Mouse (Mus musculus): Measurements from ENCODE around the gene Hopx.
"Not testable (repeated sequence)": the region's sequence is repeated elsewhere in the genome, so short reads cannot be mapped to it uniquely, and the experiment has no call there.

Hopx gene

DNA sequence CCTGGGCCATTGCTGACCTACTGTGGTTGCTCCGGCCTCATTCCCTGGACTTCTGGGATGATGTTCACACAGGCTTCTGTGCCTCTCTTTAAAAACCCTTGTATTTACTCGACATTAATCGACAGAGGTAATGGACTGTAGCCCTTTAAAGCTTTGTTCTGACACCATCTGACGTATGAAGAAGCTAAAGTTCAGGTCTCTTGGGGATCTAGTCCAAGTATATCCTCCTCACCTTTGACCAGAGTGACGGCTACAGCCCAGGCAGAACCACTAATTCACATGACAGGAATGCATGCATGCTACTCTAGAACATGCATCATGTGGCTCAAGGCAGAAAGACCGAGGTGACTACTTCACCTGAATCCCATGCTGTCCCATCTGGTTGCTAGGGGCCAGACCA lies 14.2 kb downstream of the Hopx start:
- DNase-seq (ENCODE audit: low spot score in 2 of 2): no peak

DNA sequence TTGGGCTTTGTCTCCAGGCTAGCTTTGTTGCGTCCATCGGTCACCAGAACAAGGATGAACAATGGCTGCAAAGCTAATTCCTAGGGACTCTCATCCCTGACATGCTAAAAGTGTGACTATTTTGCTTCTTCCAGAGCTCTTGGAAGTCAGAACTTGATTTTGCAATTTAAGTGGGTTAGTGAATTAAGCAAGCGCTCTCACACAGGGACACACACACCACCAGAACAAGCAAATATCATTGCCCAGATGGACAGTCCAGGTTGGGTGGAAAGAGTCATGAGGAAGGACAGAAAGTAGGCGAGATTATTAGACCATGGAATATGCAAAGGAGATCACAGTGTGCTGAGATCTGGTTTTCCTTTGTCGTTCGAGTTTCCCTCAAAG lies 14.9 kb downstream of the Hopx start:
- no peak for DNase-seq (ENCODE audit: low spot score in 2 of 2)

DNA sequence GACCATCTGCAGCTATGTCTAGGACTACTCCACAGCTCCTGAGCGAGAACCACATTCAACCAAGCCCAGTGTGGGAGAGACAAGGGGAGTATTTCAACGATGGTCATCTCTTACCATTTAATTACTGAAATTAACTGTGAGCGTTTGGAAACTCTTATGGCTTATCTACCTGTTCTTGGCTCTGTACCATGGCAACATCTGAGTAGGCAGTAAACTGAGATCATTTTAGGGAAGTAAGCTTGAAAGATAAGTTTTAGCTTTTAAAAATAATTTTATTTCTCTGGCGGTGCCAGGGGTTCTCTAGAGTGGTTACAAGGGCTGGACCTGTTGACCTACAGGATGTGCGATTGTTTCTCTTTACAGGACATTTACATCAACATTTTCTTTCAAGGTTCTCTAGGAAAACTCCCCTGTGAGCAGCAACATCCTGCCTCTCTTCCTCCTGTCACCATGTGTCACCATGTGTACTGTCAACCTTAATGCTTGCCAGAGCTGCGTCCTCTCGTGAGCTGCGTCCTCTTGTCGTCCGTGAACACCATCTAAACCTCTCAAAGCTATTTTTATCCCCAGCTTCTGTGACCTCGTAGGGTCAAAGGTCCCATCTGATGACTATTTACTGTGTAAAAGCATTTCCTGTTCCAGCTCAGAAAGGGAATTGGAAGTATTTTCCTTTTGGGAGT lies 15.5 kb downstream of the Hopx start:
- DNase-seq (ENCODE audit: low spot score in 2 of 2): no peak

DNA sequence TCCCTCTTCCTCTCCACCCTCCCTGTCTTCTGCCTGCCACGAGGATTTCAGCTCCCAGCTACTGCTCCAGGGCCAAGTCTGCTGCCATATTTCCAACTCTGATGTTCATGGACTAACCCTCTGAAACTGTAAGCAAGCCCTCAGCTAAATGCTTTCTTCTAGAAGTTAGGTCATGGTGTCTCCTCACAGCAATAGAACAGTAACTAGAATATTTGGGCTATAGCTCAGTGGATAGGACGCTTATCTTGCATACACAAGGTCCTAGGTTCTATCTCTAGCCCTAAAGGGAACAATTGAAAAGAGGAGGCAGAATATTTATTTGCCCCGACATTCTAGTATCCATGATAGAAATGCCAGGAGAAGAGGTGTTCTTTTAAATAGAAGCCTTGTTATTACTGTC lies 16.0 kb downstream of the Hopx start:
- DNase-seq (ENCODE audit: low spot score in 2 of 2): no peak

DNA sequence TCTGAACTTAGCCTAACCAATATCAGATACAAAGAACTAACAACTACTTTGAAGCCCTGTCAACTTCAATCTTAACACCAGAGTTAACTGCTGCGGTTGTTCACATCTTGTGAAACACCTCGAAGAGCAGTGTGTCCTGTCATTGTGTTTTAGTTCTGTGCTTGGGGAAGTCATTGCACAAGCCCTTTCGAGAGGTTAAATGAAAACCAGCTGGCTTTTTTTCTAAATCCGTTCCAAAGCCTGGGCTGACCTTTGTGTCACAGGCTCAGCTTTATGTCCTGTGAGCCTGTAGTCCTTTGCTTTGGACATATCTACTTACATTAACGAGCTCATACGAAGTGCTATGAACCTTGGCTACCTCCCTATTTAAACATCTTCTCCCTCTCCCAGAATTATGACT lies 17.2 kb downstream of the Hopx start:
- DNase-seq (ENCODE audit: low spot score in 2 of 2): no peak

DNA sequence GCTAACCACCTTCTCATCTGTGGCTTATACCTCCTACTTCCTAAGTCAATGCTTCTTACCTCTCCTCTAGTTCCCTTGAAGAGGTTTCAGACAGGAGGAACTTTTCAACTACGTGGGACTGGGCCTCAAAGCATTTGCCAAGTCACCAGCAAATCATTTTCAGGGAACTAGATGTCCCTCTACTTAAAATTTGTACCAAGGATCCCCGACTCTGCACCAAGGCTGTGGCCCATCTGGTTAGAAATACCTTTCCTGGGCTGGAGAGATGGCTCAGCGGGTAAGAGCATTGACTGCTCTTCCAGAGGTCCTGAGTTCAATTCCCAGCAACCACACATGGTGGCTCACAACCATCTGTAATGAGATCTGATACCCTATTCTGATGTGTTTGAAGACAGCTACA lies 18.7 kb downstream of the Hopx start:
- DNase-seq (ENCODE audit: low spot score in 2 of 2): not testable (repeated sequence)

DNA sequence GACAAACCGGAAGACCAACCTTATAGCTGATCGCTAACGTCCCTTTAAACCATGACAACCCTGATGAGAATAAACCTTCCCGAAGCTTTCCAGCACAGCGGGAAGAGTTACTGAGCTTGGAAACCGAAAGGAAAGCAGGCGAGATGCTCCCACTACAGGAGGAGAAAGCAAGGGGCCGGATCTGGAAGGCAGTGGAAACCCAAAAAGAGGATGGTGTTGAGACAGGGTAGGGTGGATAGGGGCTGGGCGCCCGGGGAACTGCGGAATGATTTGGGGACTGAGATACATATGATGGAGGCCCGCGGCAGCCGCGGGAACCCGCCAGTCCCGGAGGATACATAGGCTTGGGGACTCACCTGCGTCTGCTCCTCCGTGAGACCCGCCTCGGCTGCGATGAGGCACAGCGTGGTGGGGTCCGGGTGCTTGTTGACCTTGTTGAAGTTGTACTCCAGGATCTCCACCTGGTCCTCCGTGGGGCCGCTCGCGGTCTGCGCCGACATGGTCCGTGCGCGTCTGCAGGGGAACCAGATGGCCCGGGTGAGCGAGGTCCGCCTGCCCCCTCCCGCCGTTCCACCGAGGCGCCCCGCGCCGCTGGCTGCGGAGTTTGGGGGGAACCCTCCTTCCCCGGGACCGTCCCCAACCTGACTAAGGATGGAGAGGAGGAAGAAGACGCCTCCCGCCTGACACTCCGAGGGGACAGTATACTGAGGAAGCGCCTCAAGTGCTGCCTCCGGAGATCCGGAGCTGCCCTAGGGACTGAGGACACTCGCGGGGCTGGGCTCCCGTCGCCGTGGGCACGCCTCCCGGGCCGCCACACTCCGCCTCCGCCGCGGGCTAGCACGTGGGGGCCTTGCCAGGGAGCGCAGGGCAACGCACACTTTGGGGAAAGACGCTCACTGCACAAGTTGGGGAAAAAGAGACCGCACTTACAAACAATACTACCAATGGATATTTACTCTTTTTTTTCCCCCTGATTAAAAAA lies 20.1 kb downstream of the Hopx start:
- DNase-seq (ENCODE audit: low spot score in 2 of 2): peak; percentile 71 to 72

DNA sequence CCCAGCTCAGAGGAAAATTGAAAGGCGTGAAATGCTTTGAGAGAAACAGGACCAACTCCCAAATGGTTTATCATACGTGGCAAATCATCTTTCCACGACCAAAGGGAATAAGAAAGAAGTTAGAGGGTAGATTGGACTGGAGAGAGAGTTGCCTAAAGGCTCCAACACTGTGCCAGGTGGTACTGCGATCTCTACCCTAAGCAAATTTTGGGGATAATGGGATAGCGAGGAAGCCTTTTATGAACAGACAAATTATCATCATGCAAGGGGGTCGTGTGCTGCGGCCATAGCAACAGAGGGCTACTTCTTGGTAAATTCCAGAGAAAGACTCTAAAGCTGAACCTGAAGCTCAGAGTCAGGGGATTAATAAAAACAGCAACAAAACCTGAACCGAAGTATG lies 21.0 kb downstream of the Hopx start:
- DNase-seq (ENCODE audit: low spot score in 2 of 2): no peak

DNA sequence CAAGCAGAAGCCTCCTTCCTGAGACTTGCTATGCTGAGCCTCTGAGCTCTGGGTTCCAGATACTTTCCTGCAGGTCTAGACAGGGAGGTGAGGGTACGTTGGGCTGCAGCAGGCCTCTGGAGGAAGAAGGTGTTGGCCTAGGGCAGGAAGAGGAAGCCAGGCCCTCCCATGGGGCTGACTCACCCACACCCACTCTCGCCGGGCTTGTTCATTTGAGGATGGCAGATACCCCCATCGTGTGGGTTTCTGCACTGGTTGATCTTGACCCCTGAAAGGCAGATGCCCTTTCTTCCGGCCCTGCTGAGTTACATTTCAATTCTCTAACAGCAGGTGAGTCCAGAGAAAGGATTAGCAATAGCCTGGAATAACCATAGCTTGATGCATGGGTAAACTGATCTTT lies 22.4 kb downstream of the Hopx start:
- DNase-seq (ENCODE audit: low spot score in 2 of 2): peak; percentile 65 to 66

DNA sequence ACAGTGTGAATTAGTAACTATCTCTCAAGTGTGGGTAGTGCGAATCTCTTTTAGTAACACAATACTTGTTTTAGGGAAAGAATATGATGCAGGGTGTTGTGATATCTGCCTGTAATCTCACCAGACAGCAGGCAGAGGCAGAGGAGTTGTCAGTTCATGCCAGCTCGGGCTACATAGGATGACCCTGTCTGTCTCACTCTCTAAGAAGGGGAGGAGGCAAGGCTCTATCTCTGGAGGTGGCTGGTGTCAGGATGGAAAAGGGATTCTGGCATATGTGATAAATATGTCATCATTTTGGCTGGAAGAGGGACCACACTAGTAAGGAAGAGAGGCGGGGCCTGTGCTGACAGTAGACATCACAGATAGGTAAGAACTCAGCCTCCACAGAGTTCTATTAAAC lies 23.0 kb downstream of the Hopx start:
- no peak for DNase-seq (ENCODE audit: low spot score in 2 of 2)

DNA sequence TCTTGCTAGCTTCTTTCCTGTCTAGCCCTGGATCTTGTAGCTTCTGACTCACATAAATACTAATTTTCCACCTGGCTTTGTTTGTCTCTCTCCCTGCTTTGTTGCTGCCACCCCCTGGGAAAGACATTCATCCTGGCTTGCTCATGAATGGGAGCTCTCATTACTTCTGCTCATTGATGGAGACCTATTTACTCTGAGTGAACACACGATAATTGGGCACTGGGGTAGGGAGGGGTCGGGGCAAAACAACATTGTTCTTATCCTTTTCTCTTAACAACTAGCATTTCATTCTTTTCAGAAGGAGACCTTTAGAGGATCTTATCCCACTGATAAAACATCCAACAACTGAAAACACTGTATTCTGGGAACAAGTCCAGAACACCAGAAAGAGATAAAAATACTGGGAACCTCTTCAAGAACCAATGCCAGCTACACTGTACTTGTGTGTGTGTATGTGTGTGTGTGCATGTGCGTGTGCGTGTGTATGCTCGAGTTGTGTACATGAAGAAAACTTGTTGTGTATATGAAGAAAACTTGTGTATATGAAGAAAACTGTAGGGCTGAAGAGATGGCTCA lies 24.3 kb downstream of the Hopx start:
- DNase-seq (ENCODE audit: low spot score in 2 of 2): no peak

DNA sequence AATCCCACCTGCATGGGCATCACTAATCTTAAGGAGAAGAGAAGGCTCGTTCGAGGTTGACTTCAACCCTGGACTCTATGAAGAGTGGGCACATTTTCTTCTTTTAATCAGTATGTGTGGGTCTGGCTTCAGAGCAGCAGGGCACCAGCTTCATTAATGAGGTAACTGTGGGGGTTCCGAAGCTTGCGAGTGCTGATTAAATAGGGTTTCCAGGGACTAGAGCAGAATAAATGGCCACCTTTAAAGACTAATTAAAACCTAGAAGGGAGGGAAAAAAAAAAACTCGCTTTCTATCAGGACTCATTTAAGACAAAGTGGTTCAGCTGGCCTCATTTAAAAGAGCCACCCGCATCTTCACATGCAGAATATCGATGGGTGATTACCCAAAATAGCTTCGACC lies 25.0 kb downstream of the Hopx start:
- no peak for DNase-seq (ENCODE audit: low spot score in 2 of 2)

DNA sequence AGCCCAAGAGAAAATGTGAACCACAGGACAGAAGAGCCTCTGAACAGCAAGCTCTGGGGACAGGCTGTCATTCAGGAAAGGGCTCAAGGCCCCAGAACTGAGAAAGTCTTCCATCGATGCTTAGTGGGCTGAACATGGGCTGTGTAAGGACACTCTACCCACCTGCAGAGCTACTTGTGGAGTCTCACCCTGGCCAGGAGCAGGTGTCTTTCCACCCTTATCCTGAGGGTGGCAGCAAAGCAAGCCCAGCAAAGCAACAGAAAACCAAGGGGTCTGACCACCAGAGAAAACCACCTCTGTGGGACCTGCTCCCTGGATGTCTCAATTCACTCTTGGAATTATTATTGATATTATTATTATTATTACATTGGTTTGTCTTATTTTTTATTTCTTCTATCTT lies 25.6 kb downstream of the Hopx start:
- DNase-seq (ENCODE audit: low spot score in 2 of 2): peak; percentile 32 to 35

DNA sequence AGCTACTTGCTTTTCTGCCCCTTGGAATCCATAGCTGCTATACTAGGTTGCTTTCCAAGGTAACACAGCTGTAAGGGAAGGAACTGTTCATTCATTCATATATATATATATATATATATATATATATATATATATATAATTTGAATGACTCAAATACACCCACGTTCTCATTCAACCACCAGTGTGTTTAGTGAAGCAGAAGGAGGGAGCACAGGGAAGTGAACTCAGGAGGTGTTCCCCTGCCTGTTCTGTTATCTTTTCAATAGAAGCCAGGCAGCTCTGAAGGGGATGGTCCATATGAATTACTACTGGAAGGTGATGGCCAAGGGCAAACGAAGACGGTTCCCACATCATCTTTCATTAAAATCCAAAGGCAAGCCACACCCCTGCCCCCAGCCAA lies 27.8 kb downstream of the Hopx start:
- DNase-seq (ENCODE audit: low spot score in 2 of 2): no peak

DNA sequence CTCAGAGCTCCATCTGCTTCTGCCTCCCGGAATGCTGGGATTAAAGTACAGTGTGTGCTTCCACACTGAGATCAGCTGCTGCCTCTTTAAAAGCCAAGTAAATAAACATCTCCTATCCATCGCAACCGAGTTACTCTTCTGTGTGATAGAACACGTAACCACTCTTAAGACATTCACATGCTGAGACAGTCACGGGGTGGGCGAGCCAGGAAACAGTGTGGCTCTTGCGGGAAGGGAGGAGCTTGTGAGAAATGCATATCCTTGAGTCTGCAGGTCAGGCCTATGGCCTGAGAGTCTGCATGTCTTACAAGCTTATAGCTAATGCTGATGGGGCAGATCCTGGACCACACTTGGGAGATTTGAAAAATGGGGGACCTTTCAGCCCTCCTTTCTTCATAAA lies 28.4 kb downstream of the Hopx start:
- DNase-seq (ENCODE audit: low spot score in 2 of 2): no peak

DNA sequence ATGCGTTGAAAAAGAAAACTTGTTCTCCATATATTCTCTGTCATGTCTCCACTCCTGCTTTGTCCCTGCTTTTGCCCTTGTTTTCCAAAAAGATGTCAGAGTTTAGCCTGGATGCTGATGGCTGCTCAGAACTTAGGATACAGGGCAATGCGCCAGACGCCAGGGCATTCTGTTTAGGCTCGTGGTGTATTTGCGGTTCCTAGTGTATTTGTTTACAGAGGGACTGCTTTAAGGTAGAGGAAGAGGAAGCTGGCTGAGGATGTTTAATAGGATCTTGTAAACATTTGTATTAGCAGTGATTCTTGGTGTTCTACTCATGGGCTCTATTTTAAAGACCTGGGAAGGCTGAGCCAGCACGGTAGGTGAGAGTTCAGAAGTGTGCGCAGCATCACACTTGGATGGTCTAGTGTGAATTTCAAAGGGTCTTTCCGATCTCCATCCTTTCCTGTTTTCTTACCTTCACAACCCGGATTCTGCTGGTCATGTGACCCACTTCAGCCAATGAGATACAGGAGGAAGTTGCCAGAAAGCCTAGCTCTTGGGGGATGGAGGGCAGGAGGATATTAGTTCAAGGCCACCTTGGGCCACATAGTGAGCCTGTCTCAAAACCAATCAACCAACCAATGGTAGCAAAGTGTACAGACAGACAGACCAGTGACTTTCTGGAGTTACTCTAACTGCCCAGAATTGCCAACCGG lies 29.0 kb downstream of the Hopx start:
- DNase-seq (ENCODE audit: low spot score in 2 of 2): no peak

DNA sequence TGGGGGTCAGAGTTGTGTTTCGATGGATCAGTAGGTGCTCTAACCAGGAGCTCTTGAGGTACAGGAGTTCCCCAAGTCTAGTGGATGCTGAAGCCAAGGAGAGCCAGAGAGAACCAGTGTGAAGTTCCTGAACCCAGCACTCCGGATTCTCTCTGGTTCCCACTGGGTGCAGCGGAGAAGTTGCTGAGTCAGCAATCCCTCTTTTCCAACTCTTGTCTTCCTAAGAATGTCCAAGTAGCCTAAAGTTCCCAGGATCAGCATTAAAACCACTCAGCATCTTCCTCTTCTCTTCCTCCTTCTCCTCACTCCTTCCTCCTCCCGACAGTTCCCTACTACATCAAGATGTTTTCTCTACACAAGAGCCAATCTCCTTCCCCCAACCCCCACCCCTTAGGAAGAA lies 30.5 kb downstream of the Hopx start:
- DNase-seq (ENCODE audit: low spot score in 2 of 2): no peak

DNA sequence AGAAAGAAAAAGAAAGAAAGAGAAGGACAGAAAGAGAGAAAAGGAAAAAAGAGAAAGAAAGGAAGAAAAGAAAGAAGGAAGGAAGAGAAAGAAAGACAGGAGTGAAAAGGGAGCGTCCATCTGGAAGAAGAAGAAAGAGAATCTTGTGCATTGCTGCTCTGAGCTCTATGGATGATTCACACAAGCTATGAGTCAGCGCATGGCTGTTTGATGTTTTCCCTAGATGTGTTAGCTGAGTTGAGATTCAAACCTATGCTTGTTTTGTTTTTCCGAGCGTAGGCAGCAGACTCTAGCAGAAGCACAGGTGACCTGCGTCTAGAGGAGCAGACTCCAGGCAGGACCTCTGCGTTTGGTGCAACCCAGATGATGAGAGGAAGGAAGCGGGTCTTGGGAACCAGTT lies 32.2 kb downstream of the Hopx start:
- DNase-seq (ENCODE audit: low spot score in 2 of 2): no peak

DNA sequence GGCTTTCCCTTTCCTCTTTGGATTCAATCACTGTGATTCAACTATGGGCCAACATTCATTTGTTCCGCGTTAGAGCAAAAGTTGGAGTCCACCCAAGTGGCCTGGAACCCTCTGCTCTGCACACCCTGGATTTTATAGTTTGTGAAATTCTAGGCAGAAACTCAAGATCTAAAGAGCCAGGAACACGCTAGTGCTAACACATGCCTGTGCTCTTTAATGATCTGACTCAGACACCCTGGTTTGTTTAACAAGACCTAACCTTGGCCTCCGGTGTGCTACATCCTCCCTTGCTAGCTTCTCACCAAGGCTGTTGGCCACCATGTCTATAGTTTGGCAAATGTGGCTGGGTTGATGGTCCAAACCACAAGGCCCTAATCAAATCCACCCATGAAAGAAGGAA lies 34.2 kb downstream of the Hopx start:
- no peak for DNase-seq (ENCODE audit: low spot score in 2 of 2)

DNA sequence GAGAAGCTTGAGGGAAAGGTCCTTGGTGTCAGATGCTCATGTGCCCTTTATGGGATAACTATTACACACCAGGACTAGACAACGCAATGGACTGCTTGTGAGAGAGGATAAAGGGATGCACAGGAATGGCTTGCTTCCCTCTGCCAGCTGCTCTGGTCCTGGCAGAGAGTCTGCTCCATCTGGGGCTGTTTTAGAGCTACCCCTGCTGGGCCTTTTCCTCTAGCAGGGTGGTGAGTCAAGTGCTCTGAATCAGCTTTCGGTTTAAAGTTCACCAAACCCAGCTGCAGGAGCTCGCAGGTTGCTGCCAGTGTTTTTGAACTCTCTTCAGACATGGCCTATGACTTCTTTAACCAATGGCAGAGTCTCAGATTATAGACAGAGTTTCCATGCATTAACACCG lies 39.0 kb downstream of the Hopx start:
- DNase-seq (ENCODE audit: low spot score in 2 of 2): no peak

DNA sequence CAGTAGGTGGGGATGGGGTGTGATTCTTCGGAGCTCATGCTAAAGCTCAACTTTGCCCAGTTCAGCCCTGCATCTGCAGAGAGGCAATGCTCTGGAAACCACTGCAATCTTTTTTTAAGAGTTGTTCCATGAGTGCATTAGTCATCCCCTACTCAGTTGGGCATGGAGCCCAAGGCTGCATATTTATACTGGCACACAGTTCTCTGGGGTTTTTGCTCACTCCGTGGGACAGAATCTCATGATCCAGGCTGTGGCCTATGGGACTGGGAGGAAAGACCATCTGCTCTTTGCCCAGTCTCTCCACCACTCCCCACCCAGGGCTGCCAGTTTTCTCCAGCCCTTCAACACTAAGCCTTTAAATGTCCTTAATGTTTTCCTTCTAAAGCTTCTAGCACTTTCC lies 40.0 kb downstream of the Hopx start:
- no peak for DNase-seq (ENCODE audit: low spot score in 2 of 2)

DNA sequence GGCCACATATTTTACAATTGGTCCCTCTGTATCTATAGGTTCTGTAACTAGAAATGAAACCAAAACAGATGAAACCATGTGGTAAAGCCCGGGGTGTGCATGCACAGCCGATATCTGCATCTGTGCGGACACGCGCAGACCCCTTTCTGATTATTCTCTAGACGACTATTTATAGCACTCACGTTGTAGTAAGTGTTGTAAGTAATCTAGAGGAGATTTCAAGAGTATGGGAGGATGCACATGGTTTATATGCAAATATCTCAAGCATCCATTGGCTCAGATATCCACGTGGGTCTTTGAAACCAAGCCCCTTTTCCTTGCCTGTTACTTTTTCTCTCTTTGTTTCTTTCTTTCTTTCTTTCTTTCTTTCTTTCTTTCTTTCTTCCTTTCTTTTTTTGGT lies 41.1 kb downstream of the Hopx start:
- DNase-seq (ENCODE audit: low spot score in 2 of 2): no peak
